Mouse (Mus musculus) heart, embryonic 15.5 days (tissue): ENCODE measurements around the gene Wwox. TPM values are rescaled to one million over a fixed set of nuclear protein-coding genes. Genes with fewer than 3 reads are reported as not detected.

Experiments used
- ATAC-seq: fragments of 200-750 bp; cut with Nextera tagmentation; replicated peaks from 2 replicates; pipeline ENCODE4 v1.8.0; 2017; ENCODE audit warnings: low read depth, moderate TSS enrichment; ENCODE audit not compliant: insufficient number of reproducible peaks, insufficient read depth, low FRiP score
- H3K27ac ChIP-seq: fragments of 300-500 bp; sonication (generic); 2 replicates; pipeline ENCODE4 v1.5.1; 2015; ENCODE audit warnings: mild to moderate bottlenecking, inconsistent platforms
- H3K27me3 ChIP-seq: fragments of 300-500 bp; sonication (generic); 2 replicates; pipeline ENCODE4 v1.6.1; 2015; ENCODE audit warnings: inconsistent platforms
- H3K36me3 ChIP-seq: fragments of 300-500 bp; sonication (generic); 2 replicates; pipeline ENCODE4 v1.6.1; 2015; ENCODE audit warnings: mild to moderate bottlenecking, inconsistent platforms
- H3K4me1 ChIP-seq: fragments of 300-500 bp; sonication (generic); replicated peaks from 2 replicates; pipeline ENCODE4 v1.6.1; 2015; ENCODE audit warnings: inconsistent platforms
- H3K4me2 ChIP-seq: fragments of 300-500 bp; sonication (generic); 2 replicates; pipeline ENCODE4 v1.6.1; 2015; ENCODE audit warnings: inconsistent platforms, mild to moderate bottlenecking, moderate library complexity
- H3K4me3 ChIP-seq: fragments of 300-500 bp; sonication (generic); 2 replicates; pipeline ENCODE4 v1.5.1; 2015; ENCODE audit warnings: mild to moderate bottlenecking, inconsistent platforms
- H3K9ac ChIP-seq: fragments of 300-500 bp; sonication (generic); 2 replicates; pipeline ENCODE4 v1.6.1; 2015; ENCODE audit warnings: mild to moderate bottlenecking, inconsistent platforms
- H3K9me3 ChIP-seq: fragments of 300-500 bp; sonication (generic); replicated peaks from 2 replicates; pipeline ENCODE4 v1.6.1; 2016; ENCODE audit warnings: inconsistent platforms
- WGBS: fragments of 180-500 bp; shearing (Covaris S2); methylation state at CpG from one replicate; pipeline ENCODE4 v1.1.7; 2015; ENCODE audit warnings: mixed read lengths; 5-methylcytosine and 5-hydroxymethylcytosine counted together
- polyA plus RNA-seq: library from polyadenylated mRNA; unstranded; fragments of >200 nt; fragmentation: Nextera tagmentation; extraction: Ambion mirVana; gene quantifications from 2 replicates; pipeline ENCODE4 v1.2.1, GENCODE M21; 2015

Wwox gene
- polyA plus RNA-seq, 1 experiment from 2014 or later, result 10.9 TPM

GRCm38 (mm10) chr8:114979671-114980070 is 540.2 kb downstream of the Wwox start:
- Histone ChIP-seq H3K27me3 (no peaks in the 10 kb centered on the region), H3K9me3 (no peaks in the 10 kb centered on the region), H3K36me3 (no peaks in the 10 kb centered on the region), H3K4me3 (no peak overlapping the region), H3K4me1 (peaks cover 29% of the 10 kb centered on the region), H3K4me2 (no peak overlapping the region), H3K27ac (no peak overlapping the region), H3K9ac (no peak overlapping the region)
- no peak for ATAC-seq

DNA sequence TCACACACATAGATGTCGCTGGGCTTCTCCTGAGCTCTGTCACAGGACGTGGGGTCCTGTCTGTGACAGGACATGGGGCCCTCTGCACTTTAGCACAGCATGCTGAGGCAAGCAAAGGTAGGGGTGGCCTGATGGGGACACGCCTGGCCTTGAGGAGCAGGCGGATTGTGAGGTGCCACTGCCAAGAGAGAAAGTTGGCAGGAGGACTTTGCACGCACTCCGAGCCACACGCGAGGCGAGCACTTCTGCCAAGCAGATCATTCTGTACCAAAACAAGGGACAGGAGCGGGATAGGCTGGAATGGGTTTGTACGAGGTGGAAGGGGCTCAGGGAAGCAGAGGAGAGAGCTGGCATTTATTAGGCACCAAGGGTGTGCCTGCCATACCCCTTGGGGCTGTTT is 543.3 kb downstream of the Wwox start:
- Histone ChIP-seq H3K4me1 (peaks cover 17% of the 10 kb centered on the region), H3K27ac (no peak overlapping the region), H3K9ac (no peak overlapping the region), H3K27me3 (no peaks in the 10 kb centered on the region), H3K4me2 (no peak overlapping the region), H3K4me3 (no peak overlapping the region), H3K9me3 (no peaks in the 10 kb centered on the region), H3K36me3 (no peaks in the 10 kb centered on the region)
- ATAC-seq, result no peak
- 81% methylated on average over 11 of the region's 11 CpGs for WGBS

GRCm38 (mm10) chr8:114984500-114984899 is 545.0 kb downstream of the Wwox start:
- WGBS, result 82% methylated on average over 8 of the region's 8 CpGs
- no peak for ATAC-seq

GRCm38 (mm10) chr8:114985996-114986395 is 546.5 kb downstream of the Wwox start:
- H3K9me3 ChIP-seq, result no peaks in the 10 kb centered on the region
- no peak overlapping the region for H3K27ac ChIP-seq
- no peaks in the 10 kb centered on the region for H3K27me3 ChIP-seq
- no peak overlapping the region for H3K4me2 ChIP-seq
- H3K36me3 ChIP-seq, result no peaks in the 10 kb centered on the region
- 69% methylated on average over 13 of the region's 13 CpGs for WGBS
- H3K4me1 ChIP-seq, result peaks cover 2% of the 10 kb centered on the region; the same call in 1 of the 2 replicates
- no peak overlapping the region for H3K9ac ChIP-seq
- no peak for ATAC-seq
- H3K4me3 ChIP-seq, result no peak overlapping the region

More at GRCm38 (mm10) chr8:114984500-114984899, 545.0 kb downstream of the Wwox start:
- H3K4me2 ChIP-seq, result no peak overlapping the region
- no peaks in the 10 kb centered on the region for H3K36me3 ChIP-seq
- no peaks in the 10 kb centered on the region for H3K27me3 ChIP-seq
- H3K4me1 ChIP-seq, result peaks cover 2% of the 10 kb centered on the region; the same call in 1 of the 2 replicates
- H3K4me3 ChIP-seq, result no peak overlapping the region
- H3K27ac ChIP-seq, result no peak overlapping the region
- no peak overlapping the region for H3K9ac ChIP-seq
- H3K9me3 ChIP-seq, result no peaks in the 10 kb centered on the region

DNA sequence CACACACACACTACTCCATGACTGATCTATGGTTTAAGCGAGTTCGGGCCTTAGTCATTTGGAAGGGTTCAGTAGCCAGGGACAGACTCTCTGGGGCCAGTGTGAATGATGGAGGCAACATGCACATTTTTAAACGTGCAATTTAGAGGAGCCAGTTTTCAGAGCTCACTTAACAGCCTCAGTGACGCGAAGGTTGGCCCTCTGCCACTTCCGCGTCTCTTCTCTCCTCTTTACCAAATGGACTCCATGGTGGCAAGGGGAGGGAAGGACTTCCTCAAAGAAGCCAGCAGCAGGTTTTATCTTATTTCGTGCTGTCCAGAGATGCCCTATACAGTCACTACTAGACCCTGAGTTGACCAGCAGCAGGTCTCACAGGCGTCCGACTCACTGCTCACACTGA is 547.5 kb downstream of the Wwox start:
- H3K4me3 ChIP-seq, result no peak overlapping the region
- ATAC-seq, result no peak
- 75% methylated on average over 10 of the region's 10 CpGs for WGBS

DNA sequence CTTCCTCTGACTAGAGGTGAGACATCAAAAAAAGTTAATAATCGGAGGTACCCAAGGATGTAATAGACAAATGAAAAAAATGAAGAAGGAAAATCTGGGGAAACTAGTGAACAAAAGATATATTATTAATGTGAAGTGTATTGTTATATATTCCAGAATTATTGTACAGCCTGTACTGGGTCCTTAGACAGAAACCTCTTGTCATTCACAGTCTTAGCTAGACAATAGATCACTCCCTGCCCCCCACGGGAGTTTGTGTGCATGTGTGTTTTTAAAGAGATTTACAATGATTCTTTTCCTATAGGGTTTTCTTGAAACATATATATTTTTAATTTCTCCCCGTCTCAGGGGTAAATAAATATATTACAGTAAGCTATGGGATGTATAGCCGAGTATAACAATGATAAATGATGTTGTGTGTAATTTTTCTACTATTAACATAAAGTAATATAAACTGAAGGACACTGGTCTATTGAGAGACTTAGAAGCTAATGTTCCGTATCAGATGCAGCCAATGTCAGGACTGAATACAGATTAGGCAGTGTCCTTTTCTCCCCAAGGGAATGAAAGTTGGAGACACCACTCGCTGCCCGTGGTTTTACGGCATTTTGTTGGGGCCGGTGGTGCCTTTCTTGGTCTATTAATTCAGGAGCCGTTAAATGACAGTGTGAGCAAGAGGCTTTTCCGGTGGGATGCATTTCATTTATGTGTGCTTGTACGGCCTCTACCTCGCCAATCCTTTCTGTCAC is 551.6 kb downstream of the Wwox start:
- H3K36me3 ChIP-seq, result no peaks in the 10 kb centered on the region
- H3K27ac ChIP-seq, result no peak overlapping the region
- no peak for ATAC-seq
- H3K27me3 ChIP-seq, result no peaks in the 10 kb centered on the region
- H3K4me3 ChIP-seq, result no peak overlapping the region
- 82% methylated on average over 13 of the region's 13 CpGs for WGBS
- H3K4me2 ChIP-seq, result no peak overlapping the region
- no peaks in the 10 kb centered on the region for H3K4me1 ChIP-seq
- no peak overlapping the region for H3K9ac ChIP-seq
- H3K9me3 ChIP-seq, result no peaks in the 10 kb centered on the region

More for the DNA sequence above, 547.5 kb downstream of the Wwox start:
- no peaks in the 10 kb centered on the region for H3K9me3 ChIP-seq
- no peaks in the 10 kb centered on the region for H3K27me3 ChIP-seq
- no peaks in the 10 kb centered on the region for H3K36me3 ChIP-seq
- H3K9ac ChIP-seq, result no peak overlapping the region
- no peak overlapping the region for H3K27ac ChIP-seq
- H3K4me2 ChIP-seq, result no peak overlapping the region
- peaks cover 2% of the 10 kb centered on the region; the same call in 1 of the 2 replicates for H3K4me1 ChIP-seq

GRCm38 (mm10) chr8:115000736-115001135 is 561.3 kb downstream of the Wwox start:
- Histone ChIP-seq H3K36me3 (no peaks in the 10 kb centered on the region), H3K4me3 (no peak overlapping the region), H3K4me1 (peaks cover 2% of the 10 kb centered on the region; the same call in 1 of the 2 replicates), H3K9ac (no peak overlapping the region), H3K4me2 (no peak overlapping the region), H3K9me3 (no peaks in the 10 kb centered on the region), H3K27ac (no peak overlapping the region), H3K27me3 (no peaks in the 10 kb centered on the region)
- WGBS, result 90% methylated on average over 11 of the region's 11 CpGs
- ATAC-seq, result no peak

DNA sequence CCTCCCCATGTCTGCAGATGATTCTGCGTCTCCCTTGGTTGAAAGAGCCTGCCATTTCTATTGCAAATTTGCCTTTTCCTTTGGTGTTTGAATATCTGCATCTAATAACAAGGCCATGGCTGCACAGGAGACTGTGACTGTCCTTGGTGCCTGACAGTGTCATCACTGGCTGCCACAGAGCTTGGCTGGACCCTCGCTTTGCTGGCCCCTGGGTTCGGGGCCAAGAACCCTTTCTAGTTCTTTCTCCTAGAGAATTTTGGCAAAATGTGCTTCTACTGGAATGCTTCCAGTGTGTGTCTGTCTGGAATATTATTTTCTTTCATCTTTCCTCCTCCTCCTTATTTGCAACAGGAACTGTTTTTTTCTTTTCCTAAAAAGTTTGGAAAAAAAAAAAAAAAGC is 565.6 kb downstream of the Wwox start:
- H3K4me1 ChIP-seq, result peaks cover 31% of the 10 kb centered on the region
- no peak overlapping the region for H3K9ac ChIP-seq
- WGBS, result 78% methylated on average over 3 of the region's 3 CpGs
- H3K27ac ChIP-seq, result no peak overlapping the region
- no peaks in the 10 kb centered on the region for H3K9me3 ChIP-seq
- no peaks in the 10 kb centered on the region for H3K27me3 ChIP-seq
- no peak for ATAC-seq
- no peak overlapping the region for H3K4me2 ChIP-seq
- H3K4me3 ChIP-seq, result no peak overlapping the region
- no peaks in the 10 kb centered on the region for H3K36me3 ChIP-seq

DNA sequence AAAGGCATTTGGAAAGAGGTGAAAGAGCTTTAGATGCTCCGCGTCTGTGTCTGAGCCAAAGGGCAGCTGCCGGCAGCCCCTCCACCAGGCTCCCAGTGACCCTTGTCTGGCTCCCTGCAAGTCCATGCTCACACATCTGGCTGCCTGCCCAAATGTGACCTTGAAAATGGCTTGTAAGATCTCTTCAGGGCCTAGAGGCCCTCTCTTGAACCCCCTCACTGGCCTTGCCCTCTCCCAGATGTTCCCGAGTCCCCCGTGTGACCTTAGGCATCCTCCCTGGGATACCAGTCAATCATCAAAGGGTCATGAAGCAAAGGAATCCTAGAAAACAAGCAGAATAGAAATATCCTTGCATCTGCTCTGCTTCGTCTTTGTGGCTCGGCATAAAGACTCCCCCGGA is 567.1 kb downstream of the Wwox start:
- Histone ChIP-seq H3K4me2 (no peak overlapping the region), H3K4me3 (no peak overlapping the region), H3K9ac (no peak overlapping the region), H3K27ac (no peak overlapping the region), H3K4me1 (peaks cover 37% of the 10 kb centered on the region), H3K27me3 (no peaks in the 10 kb centered on the region), H3K9me3 (no peaks in the 10 kb centered on the region), H3K36me3 (no peaks in the 10 kb centered on the region)
- 67% methylated on average over 8 of the region's 8 CpGs for WGBS
- ATAC-seq, result no peak

- H3K36me3 ChIP-seq, result no peaks in the 10 kb centered on the region
- no peak overlapping the region for H3K4me2 ChIP-seq
- H3K4me3 ChIP-seq, result no peak overlapping the region
- no peak overlapping the region for H3K9ac ChIP-seq
- no peaks in the 10 kb centered on the region for H3K9me3 ChIP-seq
- peaks cover 37% of the 10 kb centered on the region for H3K4me1 ChIP-seq
- no peaks in the 10 kb centered on the region for H3K27me3 ChIP-seq
- WGBS, result 66% methylated on average over 7 of the region's 7 CpGs
- no peak overlapping the region for H3K27ac ChIP-seq
- no peak for ATAC-seq
Observed at GRCm38 (mm10) chr8:115007280-115007679, 567.8 kb downstream of the Wwox start.

DNA sequence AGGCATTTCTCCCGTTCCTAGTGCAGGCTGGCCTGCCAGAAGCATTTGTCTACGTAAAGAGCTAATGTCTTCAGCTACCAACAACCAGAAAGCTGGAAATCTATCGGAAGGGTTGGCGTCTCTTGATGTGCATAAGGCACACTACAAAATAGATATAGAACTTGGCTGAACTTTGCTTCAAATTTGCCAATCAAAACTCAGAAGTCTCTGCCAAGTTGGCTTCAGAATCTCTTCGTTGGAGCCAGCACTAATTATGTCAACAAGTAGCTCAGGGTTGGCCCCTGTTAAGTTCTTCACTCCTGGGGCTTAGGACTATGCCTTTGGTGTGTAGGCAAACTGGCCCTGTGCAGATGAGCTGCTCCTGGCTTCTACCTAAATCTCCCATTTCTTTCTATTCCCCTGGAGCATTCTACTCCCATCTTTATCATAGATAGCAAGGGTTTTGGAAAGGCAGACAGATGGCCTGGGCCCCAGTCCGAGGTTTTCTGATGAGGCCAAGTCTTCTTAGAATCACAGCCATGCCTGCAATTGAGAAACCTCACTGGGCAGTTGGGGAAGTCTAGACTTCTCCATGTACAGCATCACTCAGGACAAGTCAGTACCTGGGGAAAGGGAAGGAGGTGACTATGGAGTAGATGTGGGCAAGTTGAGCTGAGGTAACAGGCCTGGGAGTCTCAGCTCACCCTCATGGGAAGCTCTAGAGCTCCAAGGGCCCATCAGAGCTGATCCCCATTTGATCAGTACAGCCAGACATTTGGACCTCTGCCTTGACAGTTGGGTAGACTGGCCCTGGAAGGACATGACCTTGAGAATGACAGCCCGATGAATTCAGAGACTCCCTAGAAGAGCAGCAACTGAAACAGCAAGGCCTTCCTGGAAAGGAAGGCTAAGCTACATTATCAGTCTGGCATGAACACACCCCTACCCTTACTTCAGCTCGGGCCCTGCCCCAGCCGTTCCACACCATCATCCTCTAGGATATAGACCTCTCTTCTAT is 569.5 kb downstream of the Wwox start:
- 58% methylated on average over 9 of the region's 9 CpGs for WGBS
- H3K4me1 ChIP-seq, result peaks cover 37% of the 10 kb centered on the region
- H3K4me3 ChIP-seq, result no peak overlapping the region
- H3K27me3 ChIP-seq, result no peaks in the 10 kb centered on the region
- no peaks in the 10 kb centered on the region for H3K36me3 ChIP-seq
- H3K9ac ChIP-seq, result no peak overlapping the region
- 0 out of 2 replicates have a peak, but pooled peaks have one; percentile 35 for ATAC-seq
- H3K27ac ChIP-seq, result peak overlapping the region; percentile 22; the same call in 1 of the 2 replicates
- H3K4me2 ChIP-seq, result no peak overlapping the region
- no peaks in the 10 kb centered on the region for H3K9me3 ChIP-seq
